Mouse (Mus musculus) stomach, embryonic 16.5 days (tissue): ENCODE results near the gene Hist2h3b. TPM values are rescaled to one million over a fixed set of nuclear protein-coding genes. Genes with fewer than 3 reads are reported as not detected.
"Not testable (repeated sequence)": the region's sequence is repeated elsewhere in the genome, so short reads cannot be mapped to it uniquely, and the experiment has no call there.

Source experiments
- ATAC-seq: fragments of 200-750 bp; cut with Nextera tagmentation; 2 replicates; pipeline ENCODE4 v1.8.0; 2017; ENCODE audit warnings: moderate number of reproducible peaks, moderate TSS enrichment; ENCODE audit not compliant: insufficient read depth, low FRiP score
- H3K27ac ChIP-seq: fragments of 300-500 bp; sonication (generic); 2 replicates; pipeline ENCODE4 v1.5.1; 2014; ENCODE audit warnings: low read length
- H3K27me3 ChIP-seq: fragments of 300-500 bp; sonication (generic); 2 replicates; pipeline ENCODE4 v1.6.1; 2014; ENCODE audit warnings: low read length, control low read depth, mixed read lengths; ENCODE audit not compliant: control insufficient read depth, insufficient read depth
- H3K36me3 ChIP-seq: fragments of 300-500 bp; sonication (generic); 2 replicates; pipeline ENCODE4 v1.6.1; 2014; ENCODE audit warnings: low read length; ENCODE audit not compliant: control insufficient read depth, insufficient read depth
- H3K4me1 ChIP-seq: fragments of 300-500 bp; sonication (generic); 2 replicates; pipeline ENCODE4 v1.6.1; 2014; ENCODE audit warnings: low read length, control low read depth, mixed read lengths; ENCODE audit not compliant: control insufficient read depth, insufficient read depth
- H3K4me2 ChIP-seq: fragments of 300-500 bp; sonication (generic); 2 replicates; pipeline ENCODE4 v1.6.1; 2014; ENCODE audit warnings: low read depth, low read length, mixed read lengths
- H3K4me3 ChIP-seq: fragments of 300-500 bp; sonication (generic); replicated peaks from 2 replicates; pipeline ENCODE4 v1.5.1; 2014; ENCODE audit warnings: mild to moderate bottlenecking, low read length
- H3K9ac ChIP-seq: fragments of 300-500 bp; sonication (generic); 2 replicates; pipeline ENCODE4 v1.6.1; 2014; ENCODE audit warnings: low read length
- H3K9me3 ChIP-seq: fragments of 300-500 bp; sonication (generic); replicated peaks from 2 replicates; pipeline ENCODE4 v1.6.1; 2016; ENCODE audit warnings: low read length, control low read depth; ENCODE audit not compliant: control insufficient read depth
- WGBS: fragments of 180-500 bp; shearing (Covaris S2); extraction: QIAGEN DNeasy Blood & Tissue Kit; methylation state at CpG from one replicate; pipeline ENCODE4 v1.1.7; 2014; 5-methylcytosine and 5-hydroxymethylcytosine counted together
- polyA plus RNA-seq: library from polyadenylated mRNA; unstranded; fragments of >200 nt; fragmentation: Nextera tagmentation; extraction: Ambion mirVana; gene quantifications from 2 replicates; pipeline ENCODE4 v1.2.1, GENCODE M21; 2015

Hist2h3b gene
- 29.8 and 39.2 TPM in 2 replicates for polyA plus RNA-seq

- H3K9me3 ChIP-seq: no peaks in the 10 kb centered on the region
- ATAC-seq: peak; percentile 77
- H3K4me2 ChIP-seq: peak within 1 kb of the TSS; percentile 96
- no peaks in the 10 kb centered on the region for H3K36me3 ChIP-seq
- no peaks in the 10 kb centered on the region for H3K27me3 ChIP-seq
- peaks cover 21% of the 10 kb centered on the region for H3K4me1 ChIP-seq
- peak within 1 kb of the TSS; percentile 92 for H3K27ac ChIP-seq
- H3K4me3 ChIP-seq: peak within 1 kb of the TSS; percentile 63
- H3K9ac ChIP-seq: peak within 1 kb of the TSS; percentile 75
- WGBS: 12% methylated on average over 29 of the region's 30 CpGs
Observed at GRCm38 (mm10) chr3:96268051-96268775, at the start of gene Hist2h3b. Hist2h3b (plus strand) TSS chr3:96268654.

- Histone ChIP-seq H3K27me3 (no peaks in the 10 kb centered on the region), H3K36me3 (no peaks in the 10 kb centered on the region), H3K9ac (peak overlapping the region; percentile 78), H3K4me2 (peak overlapping the region; percentile 82), H3K4me1 (peaks cover 31% of the 10 kb centered on the region), H3K27ac (peak overlapping the region; percentile 98), H3K4me3 (peak overlapping the region; percentile 50), H3K9me3 (no peaks in the 10 kb centered on the region)
- no peak for ATAC-seq
- WGBS: under 1% methylated on average over 12 of the region's 12 CpGs
Observed at GRCm38 (mm10) chr3:96219191-96219641, 49.2 kb upstream of the Hist2h3b start.

GRCm38 (mm10) chr3:96219661-96220130, 48.8 kb upstream of the Hist2h3b start, which contains the start of the genes Bola1 and Hist2h2ab:
Bola1 (minus strand) TSS chr3:96219709.
Hist2h2ab (plus strand) TSS chr3:96219865.
- Histone ChIP-seq H3K4me3 (peak within 1 kb of the TSS; percentile 50), H3K4me2 (peak within 1 kb of the TSS; percentile 82), H3K9ac (peak within 1 kb of the TSS; percentile 78), H3K36me3 (no peaks in the 10 kb centered on the region), H3K4me1 (peaks cover 31% of the 10 kb centered on the region), H3K27ac (peak within 1 kb of the TSS; percentile 98), H3K9me3 (no peaks in the 10 kb centered on the region), H3K27me3 (no peaks in the 10 kb centered on the region)
- peak; percentile 78 for ATAC-seq
- WGBS: 0% methylated on average over 34 of the region's 37 CpGs

GRCm38 (mm10) chr3:96220131-96220764, 48.2 kb upstream of the Hist2h3b start:
- WGBS: under 1% methylated on average over 32 of the region's 47 CpGs
- H3K9me3 ChIP-seq, H3K27me3 ChIP-seq, H3K36me3 ChIP-seq: not testable (repeated sequence)
- ATAC-seq: peak; percentile 1; the same call in 1 of the 2 replicates
- H3K9ac ChIP-seq: peak overlapping the region; percentile 78
- peaks cover 31% of the 10 kb centered on the region for H3K4me1 ChIP-seq
- H3K27ac ChIP-seq: peak overlapping the region; percentile 98
- peak overlapping the region; percentile 50 for H3K4me3 ChIP-seq
- H3K4me2 ChIP-seq: peak overlapping the region; percentile 82

- WGBS: under 1% methylated on average over 43 of the region's 43 CpGs
- peak; percentile 93 for ATAC-seq
- Histone ChIP-seq H3K27me3 (no peaks in the 10 kb centered on the region), H3K4me1 (peaks cover 31% of the 10 kb centered on the region), H3K4me3 (peak within 1 kb of the TSS; percentile 50), H3K27ac (peak within 1 kb of the TSS; percentile 98), H3K4me2 (peak within 1 kb of the TSS; percentile 82), H3K9ac (peak within 1 kb of the TSS; percentile 78), H3K9me3 (no peaks in the 10 kb centered on the region), H3K36me3 (no peaks in the 10 kb centered on the region)
Observed at GRCm38 (mm10) chr3:96220765-96221639, 47.5 kb upstream of the Hist2h3b start, which contains the start of the genes Hist2h2ac and Hist2h2be. Hist2h2ac (minus strand) TSS chr3:96220880. Hist2h2be (plus strand) TSS chr3:96221119.

GRCm38 (mm10) chr3:96221640-96222038, 46.8 kb upstream of the Hist2h3b start:
- no peaks in the 10 kb centered on the region for H3K27me3 ChIP-seq
- peaks cover 31% of the 10 kb centered on the region for H3K4me1 ChIP-seq
- no peaks in the 10 kb centered on the region for H3K9me3 ChIP-seq
- H3K36me3 ChIP-seq: no peaks in the 10 kb centered on the region
- H3K4me2 ChIP-seq: peak overlapping the region; percentile 82
- ATAC-seq: no peak
- H3K9ac ChIP-seq: peak overlapping the region; percentile 76
- H3K4me3 ChIP-seq: peak overlapping the region; percentile 50
- peak overlapping the region; percentile 98 for H3K27ac ChIP-seq
- 18% methylated on average over 9 of the region's 9 CpGs for WGBS

GRCm38 (mm10) chr3:96222774-96223173, 45.7 kb upstream of the Hist2h3b start:
- no peaks in the 10 kb centered on the region for H3K27me3 ChIP-seq
- WGBS: 86% methylated on average over 4 of the region's 4 CpGs
- no peak overlapping the region for H3K9ac ChIP-seq
- H3K27ac ChIP-seq: no peak overlapping the region
- ATAC-seq: no peak
- no peaks in the 10 kb centered on the region for H3K9me3 ChIP-seq
- no peak overlapping the region for H3K4me3 ChIP-seq
- peak overlapping the region; percentile 82 for H3K4me2 ChIP-seq
- H3K4me1 ChIP-seq: peaks cover 31% of the 10 kb centered on the region
- no peaks in the 10 kb centered on the region for H3K36me3 ChIP-seq

- 0 out of 2 replicates have a peak overlapping the region, but pooled peaks have one; percentile 10 for H3K9ac ChIP-seq
- H3K27me3 ChIP-seq: no peaks in the 10 kb centered on the region
- no peak overlapping the region for H3K27ac ChIP-seq
- no peak overlapping the region for H3K4me2 ChIP-seq
- 53% methylated on average over 2 of the region's 2 CpGs for WGBS
- H3K4me1 ChIP-seq: peaks cover 23% of the 10 kb centered on the region
- no peak for ATAC-seq
- no peaks in the 10 kb centered on the region for H3K36me3 ChIP-seq
- H3K9me3 ChIP-seq: no peaks in the 10 kb centered on the region
- no peak overlapping the region for H3K4me3 ChIP-seq
Observed at GRCm38 (mm10) chr3:96225421-96225820, 43.0 kb upstream of the Hist2h3b start.
